Mouse (Mus musculus) spleen, postnatal 0 days (tissue): ENCODE measurements around the gene Apol7c. TPM values are rescaled to one million over a fixed set of nuclear protein-coding genes. Genes with fewer than 3 reads are reported as not detected.

Experiments
- polyA plus RNA-seq: library from polyadenylated mRNA; unstranded; fragments of >200 nt; fragmentation: Nextera tagmentation; extraction: Ambion mirVana; gene quantifications from 2 replicates; pipeline ENCODE4 v1.2.1, GENCODE M21; 2015

The Apol7c gene
- 0.07 and 0.53 TPM in 2 replicates for polyA plus RNA-seq

GRCm38 (mm10) chr15:77533216-77533615, at the start of gene Apol7c:
Gene Apol7c (minus strand): TSS chr15:77533316.

GRCm38 (mm10) chr15:77561792-77562191, 28.7 kb upstream of the Apol7c start, which contains the start of gene 1700025B11Rik:
Gene 1700025B11Rik (minus strand): TSS chr15:77561892.

GRCm38 (mm10) chr15:77507966-77508365, 25.1 kb downstream of the Apol7c start, which contains the start of gene Apol11a:
Gene Apol11a (plus strand): TSS chr15:77508271.

GRCm38 (mm10) chr15:77476693-77477092, 56.4 kb downstream of the Apol7c start, which contains the start of gene Apol10a:
Gene Apol10a (plus strand): TSS chr15:77477047.

Other genes starting within 250 kb of the Apol7c start
- 6.1 and 7.6 TPM in 2 replicates for gene Rbfox2, start 226.3 kb downstream of the Apol7c start, polyA plus RNA-seq
- 0.06 and 0.16 TPM in 2 replicates for gene Apol7a, start 134.2 kb downstream of the Apol7c start, polyA plus RNA-seq
- gene Apol9a, start 122.2 kb downstream of the Apol7c start, polyA plus RNA-seq = 0.11 and 0.39 TPM in 2 replicates
- not detected in 2 replicates for gene Apol7b, start 85.8 kb downstream of the Apol7c start, polyA plus RNA-seq
- 0.16 and 0.17 TPM in 2 replicates for gene Apol10a, start 56.3 kb downstream of the Apol7c start, polyA plus RNA-seq
- 0.06 and 0.16 TPM in 2 replicates for gene Apol11a, start 25.0 kb downstream of the Apol7c start, polyA plus RNA-seq
- gene 1700025B11Rik, start 28.6 kb upstream of the Apol7c start, polyA plus RNA-seq = not detected in 2 replicates
- 0.17 and 0.28 TPM in 2 replicates for gene Apol10b, start 62.8 kb upstream of the Apol7c start, polyA plus RNA-seq
- not detected in 2 replicates for gene Gm36245, start 65.9 kb upstream of the Apol7c start, polyA plus RNA-seq
- 7.0 and 10.3 TPM in 2 replicates for gene Apol11b, start 110.0 kb upstream of the Apol7c start, polyA plus RNA-seq
- 0.11 TPM in 1 of 2 replicates, not detected in the other for gene Apol7e, start 165.5 kb upstream of the Apol7c start, polyA plus RNA-seq
- 0.20 and 0.51 TPM in 2 replicates for gene Apol9b, start 195.7 kb upstream of the Apol7c start, polyA plus RNA-seq
- 16.8 and 24.4 TPM in 2 replicates for gene Apol8, start 223.7 kb upstream of the Apol7c start, polyA plus RNA-seq